25 mouse cellular contexts compared by ENCODE assay signal in genomic region chr5:96085324-96085723, GRCm38 (mm10).
DNase-seq lines count a peak whose midpoint lies in the region; ATAC-seq and TF ChIP-seq lines count a peak whose summit lies in the region.
"Had no signal": no experiment of that assay in that cellular context is flagged by ENCODE, and none has a peak within 500 bp of the region (broad histone marks: within the 10 kb centered on the region; RNA-seq: fewer than 3 reads in every experiment).

No protein-coding gene starts in this region.

- TF ChIP-seq EP300 in MEL (IDR thresholded peaks at IDR 0.05; ENCODE audit: low read depth in 1 of 2, low read length in 2 of 2), result peak; percentile 63 to 74

- peaks cover 10 to 19% of the 10 kb centered on the region in 2 experiments for H3K36me3 ChIP-seq in MEL (ENCODE audit: control insufficient read depth in 1 of 2, insufficient read depth in 2 of 2, low read length in 2 of 2)

- 0 out of 2 replicates have a peak, but pooled peaks have one; percentile 56 for ATAC-seq in common myeloid progenitor, adult 5-6 weeks (replicated peaks; ENCODE audit: low read depth, poor library complexity, severe bottlenecking)
- ATAC-seq: activated CD4-positive, CD25-positive, alpha-beta regulatory T cell, adult 4 months; CD4-positive, CD25-positive, alpha-beta regulatory T cell, adult 4 months; Patski had no signal

- TF ChIP-seq POLR2A in MEL (IDR thresholded peaks at IDR 0.05; ENCODE audit: control insufficient read depth in 1 of 2, insufficient read depth in 1 of 2, low read depth in 1 of 2, low read length in 2 of 2, poor library complexity in 1 of 2), result no peak

- H3K9me3 ChIP-seq in MEL (replicated peaks; ENCODE audit: insufficient read depth, low read length), result no peaks in the 10 kb centered on the region
- H3K9me3 ChIP-seq: G1E had no signal

- H3K27me3 ChIP-seq in MEL (ENCODE audit: control insufficient read depth in 1 of 2, insufficient read depth in 2 of 2, low read length in 2 of 2), result no peaks in the 10 kb centered on the region
- H3K27me3 ChIP-seq: CH12.LX, Patski had no signal

- intact Hi-C loops in left cerebral cortex, adult 2 months (cut with DNase I), result no loop called here

- TF ChIP-seq CTCF in MEL (IDR thresholded peaks at IDR 0.05 in 2 of 3, conservative IDR thresholded peaks at IDR 0.05 in 1 of 3; ENCODE audit: control insufficient read depth in 1 of 3, insufficient read depth in 1 of 3, low read depth in 2 of 3, low read length in 3 of 3, poor library complexity in 1 of 3, severe bottlenecking in 1 of 3), result no peak
- TF ChIP-seq CTCF in left cerebral cortex, adult 2 months (IDR thresholded peaks at IDR 0.05), result no peak

- H3K4me3 ChIP-seq in MEL (ENCODE audit: control insufficient read depth in 1 of 2, insufficient read depth in 1 of 2, low read depth in 2 of 2, low read length in 2 of 2), result no peak overlapping the region
- H3K4me3 ChIP-seq in left cerebral cortex, adult 2 months, result no peak overlapping the region

- no peak overlapping the region for H3K27ac ChIP-seq in MEL (ENCODE audit: control insufficient read depth, low read depth, low read length)
- no peak overlapping the region for H3K27ac ChIP-seq in left cerebral cortex, adult 2 months

- DNase-seq in 416B (ENCODE audit: low read depth), result peak; percentile 61
- peak; percentile 67 for DNase-seq in MEL (ENCODE audit: low read depth, low spot score)
- peak; percentile 14 for DNase-seq in MEL-GATA-1-ER (ENCODE audit: extremely low read depth, low read depth)
- no peak for DNase-seq in spleen, postnatal 36 days (ENCODE audit: low spot score in 2 of 2)
- DNase-seq in urinary bladder, postnatal 25 days (ENCODE audit: low spot score), result no peak
- no peak for DNase-seq in thymus, postnatal 0 days (ENCODE audit: low spot score)
- no peak for DNase-seq in left cerebral cortex, adult 2 months (ENCODE audit: extremely low spot score in 1 of 2, low spot score in 2 of 2)
- DNase-seq: adrenal gland, adult 2 months; adrenal gland, adult 8-10 months; adrenal gland, postnatal 10 days; adrenal gland, postnatal 14 days; adrenal gland, postnatal 25 days; adrenal gland, postnatal 36 days; B cell, adult 2 months; cerebellum, adult 11 months; cerebellum, adult 11-12 months; cerebellum, adult 18-20 months; cerebellum, adult 2 months; cerebellum, adult 8-10 months had no signal

- no peak overlapping the region for H3K9ac ChIP-seq in MEL (ENCODE audit: control insufficient read depth, low read depth, low read length, poor library complexity, severe bottlenecking)

- peaks cover 2 to 9% of the 10 kb centered on the region in 2 experiments; a peak in 3 of 4 replicates for H3K4me1 ChIP-seq in MEL (ENCODE audit: control insufficient read depth in 1 of 2, insufficient read depth in 2 of 2, low read length in 2 of 2)

- no peaks in the 10 kb centered on the region for H3K79me2 ChIP-seq in MEL (ENCODE audit: control insufficient read depth, insufficient read depth, low read length, poor library complexity)

- TF ChIP-seq RAD21 in MEL (IDR thresholded peaks at IDR 0.05; ENCODE audit: low read depth, low read length), result no peak

TF ChIP-seq in MEL, 35 proteins besides CTCF, POLR2A, EP300 and RAD21:
- TF ChIP-seq E2F4 (IDR thresholded peaks at IDR 0.05; ENCODE audit: borderline replicate concordance, low read depth, low read length), result no peak
- peak; percentile 47; the same call in 1 of the 2 replicates for TF ChIP-seq ETS1 (IDR thresholded peaks at IDR 0.05; ENCODE audit: low read depth, low read length)
- peak; percentile 68 for TF ChIP-seq ZNF384 (IDR thresholded peaks at IDR 0.05; ENCODE audit: low read depth, low read length)
- TF ChIP-seq GABPA (IDR thresholded peaks at IDR 0.05; ENCODE audit: low read depth, low read length), result no peak
- TF ChIP-seq BHLHE40 (IDR thresholded peaks at IDR 0.05; ENCODE audit: borderline replicate concordance, low read depth, low read length), result no peak
- peak; percentile 69 for TF ChIP-seq GATA1 (IDR thresholded peaks at IDR 0.05; ENCODE audit: low read depth, low read length)
- TF ChIP-seq MEF2A (IDR thresholded peaks at IDR 0.05; ENCODE audit: extremely low read depth, insufficient replicate concordance, low read depth, low read length, poor library complexity, severe bottlenecking), result no peak
- TF ChIP-seq USF1 (IDR thresholded peaks at IDR 0.05; ENCODE audit: low read depth, low read length), result peak; percentile 61; the same call in 1 of the 2 replicates
- no peak for TF ChIP-seq POLR2AphosphoS5 (IDR thresholded peaks at IDR 0.05; ENCODE audit: borderline replicate concordance, low read depth, low read length)
- peak; percentile 58 for TF ChIP-seq SIN3A (IDR thresholded peaks at IDR 0.05; ENCODE audit: low read length)
- peak; percentile 89; the same call in 1 of the 2 replicates for TF ChIP-seq MYC (IDR thresholded peaks at IDR 0.05; ENCODE audit: low read depth, low read length)
- no peak for TF ChIP-seq JUND (IDR thresholded peaks at IDR 0.05; ENCODE audit: low read depth, low read length)
- no peak for TF ChIP-seq CHD2 (IDR thresholded peaks at IDR 0.05; ENCODE audit: low read length)
- peak; percentile 44; the same call in 1 of the 2 replicates for TF ChIP-seq MXI1 (IDR thresholded peaks at IDR 0.05; ENCODE audit: low read depth, low read length)
- no peak for TF ChIP-seq MAFK (IDR thresholded peaks at IDR 0.05; ENCODE audit: borderline replicate concordance, low read depth, low read length)
- TF ChIP-seq UBTF (IDR thresholded peaks at IDR 0.05; ENCODE audit: borderline replicate concordance, insufficient read depth, low read depth, low read length), result no peak
- TF ChIP-seq MAX (IDR thresholded peaks at IDR 0.05; ENCODE audit: low read length), result peak; percentile 41
- TF ChIP-seq RCOR1 (IDR thresholded peaks at IDR 0.05; ENCODE audit: low read depth, low read length), result peak; percentile 52; the same call in 1 of the 2 replicates
- TF ChIP-seq TCF12 (IDR thresholded peaks at IDR 0.05; ENCODE audit: low read depth, low read length), result peak; percentile 29; the same call in 1 of the 2 replicates
- no peak for TF ChIP-seq NELFE (IDR thresholded peaks at IDR 0.05; ENCODE audit: low read depth, low read length)

Comparison
In these comparisons a context has a peak if more than half of its experiments do, and no peak if none do; other contexts are left out.
1. DNase-seq: peak in 416B (single experiment), MEL (single experiment) and MEL-GATA-1-ER (single experiment); none in spleen, postnatal 36 days (0 of 2), urinary bladder, postnatal 25 days (single experiment), thymus, postnatal 0 days (single experiment) and left cerebral cortex, adult 2 months (0 of 2).